Mouse (Mus musculus): ENCODE results near the gene Lrrk1. TPM values are rescaled to one million over a fixed set of nuclear protein-coding genes. Genes with fewer than 3 reads are reported as not detected.
A peak's percentile ranks its signal among the peaks of the same experiment; 100 is the strongest.

Lrrk1 gene
- polyA plus RNA-seq, 1 experiment from 2014 or later, result 15.7 TPM

- H3K9ac ChIP-seq, result no peak overlapping the region
- no peaks in the 10 kb centered on the region for H3K36me3 ChIP-seq
- no peaks in the 10 kb centered on the region for H3K4me1 ChIP-seq (replicated peaks)
- no peak for ATAC-seq
- no peak overlapping the region for H3K4me2 ChIP-seq (replicated peaks)
- H3K4me3 ChIP-seq (replicated peaks), result no peak overlapping the region
- H3K9me3 ChIP-seq, result no peaks in the 10 kb centered on the region
- no peak overlapping the region for H3K27ac ChIP-seq
- 83% methylated on average over 8 of the region's 8 CpGs for WGBS
- H3K27me3 ChIP-seq (replicated peaks), result no peaks in the 10 kb centered on the region
Measured at GRCm38 (mm10) chr7:66355791-66356522, 32.2 kb downstream of the Lrrk1 start.

- Histone ChIP-seq H3K36me3 (no peaks in the 10 kb centered on the region), H3K4me1 (replicated peaks) (no peaks in the 10 kb centered on the region), H3K9me3 (no peaks in the 10 kb centered on the region), H3K4me2 (replicated peaks) (no peak overlapping the region), H3K27me3 (replicated peaks) (no peaks in the 10 kb centered on the region), H3K9ac (no peak overlapping the region), H3K27ac (no peak overlapping the region), H3K4me3 (replicated peaks) (no peak overlapping the region)
- WGBS, result 53% methylated on average over 3 of the region's 3 CpGs
- ATAC-seq, result no peak
Measured at GRCm38 (mm10) chr7:66354911-66355310, 33.2 kb downstream of the Lrrk1 start.

DNA sequence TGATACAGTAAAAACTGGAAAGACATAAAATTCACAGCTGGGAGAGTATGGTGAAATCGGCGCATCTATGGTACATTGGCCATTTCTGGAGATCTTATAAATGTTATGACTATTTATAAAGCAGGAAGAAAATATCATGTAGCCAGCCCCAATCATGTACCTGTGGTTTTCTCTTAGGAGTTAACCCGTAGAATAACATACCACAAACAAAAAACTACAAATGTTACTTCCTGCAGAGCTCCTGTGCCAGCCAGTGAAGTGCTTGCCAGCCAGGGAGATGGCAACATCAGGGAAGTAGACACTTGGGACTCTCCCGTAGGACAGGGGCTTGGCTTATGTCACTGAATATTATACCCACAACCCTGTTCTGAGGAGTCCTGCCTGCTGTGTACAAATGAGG lies 37.1 kb downstream of the Lrrk1 start:
- Histone ChIP-seq H3K27ac (no peak overlapping the region), H3K9ac (no peak overlapping the region), H3K4me3 (replicated peaks) (no peak overlapping the region), H3K4me1 (replicated peaks) (peaks cover 6% of the 10 kb centered on the region; the same call in 1 of the 2 replicates), H3K4me2 (replicated peaks) (no peak overlapping the region), H3K9me3 (no peaks in the 10 kb centered on the region), H3K36me3 (no peaks in the 10 kb centered on the region), H3K27me3 (replicated peaks) (no peaks in the 10 kb centered on the region)
- 88% methylated on average over 4 of the region's 4 CpGs for WGBS
- ATAC-seq, result no peak

GRCm38 (mm10) chr7:66349670-66350069 lies 38.5 kb downstream of the Lrrk1 start:
- ATAC-seq, result 0 out of 2 replicates have a peak, but pooled peaks have one; percentile 20
- Histone ChIP-seq H3K9me3 (no peaks in the 10 kb centered on the region), H3K27ac (no peak overlapping the region), H3K4me1 (replicated peaks) (peaks cover 6% of the 10 kb centered on the region; the same call in 1 of the 2 replicates), H3K4me2 (replicated peaks) (no peak overlapping the region), H3K9ac (no peak overlapping the region), H3K27me3 (replicated peaks) (no peaks in the 10 kb centered on the region), H3K4me3 (replicated peaks) (no peak overlapping the region), H3K36me3 (no peaks in the 10 kb centered on the region)
- 50% methylated on average over 11 of the region's 11 CpGs for WGBS

- 87% methylated on average over 10 of the region's 10 CpGs for WGBS
- no peak for ATAC-seq
- H3K27ac ChIP-seq, result no peak overlapping the region
Measured at GRCm38 (mm10) chr7:66348588-66348987, 39.6 kb downstream of the Lrrk1 start.

GRCm38 (mm10) chr7:66346959-66347663 lies 41.0 kb downstream of the Lrrk1 start:
- Histone ChIP-seq H3K4me1 (replicated peaks) (peaks cover 6% of the 10 kb centered on the region; the same call in 1 of the 2 replicates), H3K4me3 (replicated peaks) (no peak overlapping the region), H3K4me2 (replicated peaks) (no peak overlapping the region), H3K36me3 (no peaks in the 10 kb centered on the region), H3K27me3 (replicated peaks) (no peaks in the 10 kb centered on the region), H3K9ac (no peak overlapping the region), H3K27ac (no peak overlapping the region), H3K9me3 (no peaks in the 10 kb centered on the region)
- 32% methylated on average over 9 of the region's 9 CpGs for WGBS
- peak; percentile 72 for ATAC-seq

More at GRCm38 (mm10) chr7:66348588-66348987, 39.6 kb downstream of the Lrrk1 start:
- H3K27me3 ChIP-seq (replicated peaks), result no peaks in the 10 kb centered on the region
- H3K4me1 ChIP-seq (replicated peaks), result peaks cover 6% of the 10 kb centered on the region; the same call in 1 of the 2 replicates
- no peak overlapping the region for H3K9ac ChIP-seq
- H3K36me3 ChIP-seq, result no peaks in the 10 kb centered on the region
- H3K4me3 ChIP-seq (replicated peaks), result no peak overlapping the region
- no peak overlapping the region for H3K4me2 ChIP-seq (replicated peaks)
- H3K9me3 ChIP-seq, result no peaks in the 10 kb centered on the region

GRCm38 (mm10) chr7:66343307-66343706 lies 44.8 kb downstream of the Lrrk1 start:
- H3K4me3 ChIP-seq (replicated peaks), result no peak overlapping the region
- H3K27me3 ChIP-seq (replicated peaks), result no peaks in the 10 kb centered on the region
- no peak overlapping the region for H3K9ac ChIP-seq
- no peak overlapping the region for H3K4me2 ChIP-seq (replicated peaks)
- H3K36me3 ChIP-seq, result no peaks in the 10 kb centered on the region
- H3K27ac ChIP-seq, result no peak overlapping the region
- WGBS, result 60% methylated on average over 5 of the region's 5 CpGs
- peaks cover 14% of the 10 kb centered on the region for H3K4me1 ChIP-seq (replicated peaks)
- no peaks in the 10 kb centered on the region for H3K9me3 ChIP-seq
- ATAC-seq, result no peak

DNA sequence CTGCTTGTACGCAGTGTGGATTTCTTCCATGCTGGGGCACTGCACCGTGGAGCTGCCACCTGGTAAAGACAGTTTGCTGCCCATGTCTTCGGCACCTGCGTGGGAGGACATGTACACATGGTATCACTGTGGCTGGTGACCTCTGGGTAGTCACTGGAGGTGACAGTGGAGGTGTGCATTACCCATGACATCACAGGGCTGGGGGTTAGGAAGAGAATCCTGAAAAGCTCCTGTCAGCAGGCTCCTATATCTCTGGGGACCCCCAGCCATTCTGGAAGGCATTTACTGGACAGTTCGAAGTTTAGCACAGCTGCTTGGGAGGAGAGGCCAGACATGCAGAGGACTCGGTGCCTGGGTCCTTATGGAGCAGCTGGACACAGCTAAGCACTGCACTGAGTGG lies 45.3 kb downstream of the Lrrk1 start:
- no peak overlapping the region for H3K9ac ChIP-seq
- no peak overlapping the region for H3K4me2 ChIP-seq (replicated peaks)
- H3K4me1 ChIP-seq (replicated peaks), result peaks cover 14% of the 10 kb centered on the region
- no peaks in the 10 kb centered on the region for H3K36me3 ChIP-seq
- no peak overlapping the region for H3K4me3 ChIP-seq (replicated peaks)
- H3K27ac ChIP-seq, result no peak overlapping the region
- no peak for ATAC-seq
- H3K27me3 ChIP-seq (replicated peaks), result no peaks in the 10 kb centered on the region
- H3K9me3 ChIP-seq, result no peaks in the 10 kb centered on the region
- 67% methylated on average over 6 of the region's 6 CpGs for WGBS

GRCm38 (mm10) chr7:66342323-66342722 lies 45.8 kb downstream of the Lrrk1 start:
- H3K27ac ChIP-seq, result no peak overlapping the region
- no peaks in the 10 kb centered on the region for H3K9me3 ChIP-seq
- 41% methylated on average over 4 of the region's 4 CpGs for WGBS
- ATAC-seq, result no peak
- H3K9ac ChIP-seq, result no peak overlapping the region
- no peaks in the 10 kb centered on the region for H3K27me3 ChIP-seq (replicated peaks)
- H3K4me1 ChIP-seq (replicated peaks), result peaks cover 12% of the 10 kb centered on the region
- no peak overlapping the region for H3K4me3 ChIP-seq (replicated peaks)
- H3K36me3 ChIP-seq, result no peaks in the 10 kb centered on the region
- H3K4me2 ChIP-seq (replicated peaks), result no peak overlapping the region

DNA sequence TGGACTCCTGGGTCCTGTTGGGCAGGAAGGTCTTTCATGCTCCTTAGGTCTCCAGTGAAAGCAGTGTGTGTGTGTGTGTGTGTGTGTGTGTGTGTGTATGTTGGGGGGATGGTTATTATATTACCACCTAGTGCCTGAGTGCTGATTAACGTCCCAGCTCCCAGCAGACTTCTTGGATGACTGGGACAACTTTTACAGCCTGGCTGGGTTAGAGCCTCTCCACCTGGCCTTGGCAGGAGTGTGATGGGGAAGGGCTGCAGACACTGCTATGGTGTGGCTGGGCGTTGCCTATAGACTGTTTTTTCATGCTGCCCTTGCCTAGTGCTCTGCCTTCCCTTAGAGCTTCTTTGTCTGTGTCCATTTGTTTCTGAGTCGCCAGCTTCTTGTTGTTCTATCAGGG lies 48.1 kb downstream of the Lrrk1 start:
- no peaks in the 10 kb centered on the region for H3K36me3 ChIP-seq
- WGBS, result 30% methylated on average over 3 of the region's 3 CpGs
- peak overlapping the region; percentile 68 for H3K27ac ChIP-seq
- no peak overlapping the region for H3K4me2 ChIP-seq (replicated peaks)
- peaks cover 8% of the 10 kb centered on the region for H3K4me1 ChIP-seq (replicated peaks)
- ATAC-seq, result peak; percentile 71
- no peaks in the 10 kb centered on the region for H3K27me3 ChIP-seq (replicated peaks)
- H3K4me3 ChIP-seq (replicated peaks), result no peak overlapping the region
- no peak overlapping the region for H3K9ac ChIP-seq
- no peaks in the 10 kb centered on the region for H3K9me3 ChIP-seq

DNA sequence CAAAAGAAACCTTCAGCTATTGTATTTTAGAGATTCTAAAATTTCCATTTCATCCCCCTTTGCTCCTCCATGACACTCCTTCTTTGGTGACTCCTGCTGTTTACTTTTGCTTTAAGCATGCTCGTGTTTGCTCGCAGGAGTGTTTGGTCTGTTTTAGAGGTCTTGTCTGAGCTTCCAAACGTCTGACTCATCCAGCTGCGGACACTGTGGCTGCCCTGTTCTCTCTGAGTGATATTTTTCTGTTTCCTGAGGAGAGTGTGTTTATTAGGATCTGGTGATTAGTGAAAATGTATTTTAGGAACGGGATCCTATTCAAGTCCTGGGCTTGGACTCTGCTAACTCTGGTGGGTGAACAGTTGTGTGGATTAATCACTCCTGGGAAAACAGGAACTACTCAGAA lies 48.5 kb downstream of the Lrrk1 start:
- Histone ChIP-seq H3K9me3 (no peaks in the 10 kb centered on the region), H3K27ac (peak overlapping the region; percentile 68), H3K27me3 (replicated peaks) (no peaks in the 10 kb centered on the region), H3K9ac (no peak overlapping the region), H3K4me1 (replicated peaks) (peaks cover 8% of the 10 kb centered on the region), H3K36me3 (no peaks in the 10 kb centered on the region), H3K4me3 (replicated peaks) (no peak overlapping the region), H3K4me2 (replicated peaks) (no peak overlapping the region)
- peak; percentile 70; the same call in 1 of the 2 replicates for ATAC-seq
- WGBS, result 6% methylated on average over 5 of the region's 5 CpGs

GRCm38 (mm10) chr7:66336955-66337354 lies 51.2 kb downstream of the Lrrk1 start:
- no peak for ATAC-seq
- WGBS, result 93% methylated on average over 2 of the region's 2 CpGs
- no peaks in the 10 kb centered on the region for H3K27me3 ChIP-seq (replicated peaks)
- peaks cover 8% of the 10 kb centered on the region for H3K4me1 ChIP-seq (replicated peaks)
- no peak overlapping the region for H3K9ac ChIP-seq
- no peak overlapping the region for H3K4me2 ChIP-seq (replicated peaks)
- H3K27ac ChIP-seq, result no peak overlapping the region
- no peaks in the 10 kb centered on the region for H3K9me3 ChIP-seq
- no peak overlapping the region for H3K4me3 ChIP-seq (replicated peaks)
- 0 out of 2 replicates have a peak, but pooled peaks cover 4% of the 10 kb centered on the region for H3K36me3 ChIP-seq
